In the genomic region with DNA sequence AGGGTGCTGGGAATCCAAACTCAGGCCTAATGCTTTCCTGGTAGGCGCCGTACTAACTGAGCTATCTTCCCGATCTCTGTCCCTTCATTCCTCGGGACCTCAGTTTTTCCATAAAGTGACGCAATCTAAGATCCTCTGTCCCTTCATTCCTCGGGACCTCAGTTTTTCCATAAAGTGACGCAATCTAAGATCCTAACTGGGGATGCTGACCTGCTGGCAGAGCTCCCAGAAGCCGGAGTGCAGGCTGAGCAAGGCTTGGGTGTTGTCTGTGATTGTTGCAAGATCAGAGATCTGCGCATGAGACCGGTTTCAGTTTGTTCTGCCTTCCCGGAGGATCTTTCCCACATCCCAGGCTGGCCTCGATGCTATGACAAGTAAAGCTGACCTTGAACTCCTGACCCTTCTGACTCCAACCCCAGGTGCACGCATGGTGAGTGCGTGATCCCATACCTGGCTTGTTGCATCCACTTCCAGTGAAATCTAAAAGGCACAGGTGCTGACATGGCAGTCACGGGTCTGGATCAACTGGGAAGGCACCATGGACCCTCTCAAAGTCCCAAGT, we compare ENCODE assay signal across 19 mouse cellular contexts. TPM values are rescaled to one million over a fixed set of nuclear protein-coding genes. Genes with fewer than 3 reads are reported as not detected.
DNase-seq lines count a peak whose midpoint lies in the region; ATAC-seq and TF ChIP-seq lines count a peak whose summit lies in the region.
"Had no signal": no experiment of that assay in that cellular context is flagged by ENCODE, and none has a peak within 500 bp of the region (broad histone marks: within the 10 kb centered on the region; RNA-seq: fewer than 3 reads in every experiment).

No protein-coding gene starts in this region.

- H3K27ac ChIP-seq in gastrocnemius, adult 2 months: no peak overlapping the region
- H3K27ac ChIP-seq in liver, adult 2 months (replicated peaks; ENCODE audit: insufficient read depth, low read depth, low read length): no peak overlapping the region
- H3K27ac ChIP-seq in liver, embryonic 12.5 days: no peak overlapping the region
- H3K27ac ChIP-seq: forebrain, embryonic 13.5 days; hindbrain, embryonic 10.5 days; limb, embryonic 15.5 days; midbrain, embryonic 12.5 days had no signal

- intact Hi-C loops in gastrocnemius, adult 2 months (cut with DNase I): no loop called here
- intact Hi-C loops in left cerebral cortex, postnatal 25 days (cut with DNase I): no loop called here

- no peak for ATAC-seq in liver, embryonic 12.5 days
- ATAC-seq: forebrain, embryonic 13.5 days had no signal

- no peaks in the 10 kb centered on the region for H3K36me3 ChIP-seq in liver, adult 2 months (ENCODE audit: control insufficient read depth, insufficient read depth, low read length)
- H3K36me3 ChIP-seq in liver, embryonic 12.5 days: no peaks in the 10 kb centered on the region
- H3K36me3 ChIP-seq: heart, embryonic 12.5 days; hindbrain, embryonic 10.5 days; limb, embryonic 15.5 days; midbrain, embryonic 12.5 days had no signal

- H3K9me3 ChIP-seq in liver, embryonic 12.5 days (replicated peaks): no peaks in the 10 kb centered on the region
- H3K9me3 ChIP-seq: forebrain, embryonic 13.5 days; heart, embryonic 12.5 days; hindbrain, embryonic 10.5 days; limb, embryonic 15.5 days; midbrain, embryonic 12.5 days had no signal

- no peak overlapping the region for H3K9ac ChIP-seq in liver, adult 2 months (ENCODE audit: low read depth, low read length)
- no peak overlapping the region for H3K9ac ChIP-seq in liver, embryonic 12.5 days
- H3K9ac ChIP-seq: forebrain, embryonic 13.5 days; heart, embryonic 12.5 days; limb, embryonic 15.5 days; midbrain, embryonic 12.5 days had no signal

- H3K79me2 ChIP-seq in liver, adult 2 months (ENCODE audit: control insufficient read depth, insufficient read depth, low read length): no peaks in the 10 kb centered on the region

- peak; percentile 50 for DNase-seq in gastrocnemius, adult 2 months
- DNase-seq in gastrocnemius, adult 8-10 months (ENCODE audit: low spot score in 2 of 2): no peak
- DNase-seq in liver, adult 2 months (ENCODE audit: extremely low read depth, low read depth, low spot score): peak; percentile 43
- peak; percentile 56 for DNase-seq in ZHBTc4 (ENCODE audit: low read depth, low spot score)
- DNase-seq in lung, postnatal 36 days: peak; percentile 25
- DNase-seq in left cerebral cortex, postnatal 25 days (ENCODE audit: low spot score in 2 of 2): no peak
- no peak for DNase-seq in right cerebral cortex, postnatal 4 days
- DNase-seq: B cell, adult 2 months; cerebellum, adult 11-12 months; cerebellum, postnatal 25 days had no signal

- no peak overlapping the region for H3K4me2 ChIP-seq in liver, embryonic 12.5 days
- H3K4me2 ChIP-seq: forebrain, embryonic 13.5 days; heart, embryonic 12.5 days; limb, embryonic 15.5 days; midbrain, embryonic 12.5 days had no signal

- no peak overlapping the region for H3K4me3 ChIP-seq in gastrocnemius, adult 2 months
- no peak overlapping the region for H3K4me3 ChIP-seq in liver, adult 2 months (ENCODE audit: insufficient read depth, low read depth, low read length)
- H3K4me3 ChIP-seq in liver, embryonic 12.5 days: no peak overlapping the region
- H3K4me3 ChIP-seq: forebrain, embryonic 13.5 days; heart, embryonic 12.5 days; hindbrain, embryonic 10.5 days; limb, embryonic 15.5 days; midbrain, embryonic 12.5 days had no signal

- no peaks in the 10 kb centered on the region for H3K4me1 ChIP-seq in liver, adult 2 months (ENCODE audit: control insufficient read depth, insufficient read depth, low read length)
- no peaks in the 10 kb centered on the region for H3K4me1 ChIP-seq in liver, embryonic 12.5 days
- H3K4me1 ChIP-seq: heart, embryonic 12.5 days had no signal

- WGBS in liver, adult 2 months: 48% methylated on average over 15 of the region's 15 CpGs
- 68% methylated on average over 15 of the region's 15 CpGs for WGBS in liver, embryonic 12.5 days (ENCODE audit: insufficient replicate concordance)

- no peak for TF ChIP-seq POLR2A in liver, adult 2 months (IDR thresholded peaks at IDR 0.05; ENCODE audit: extremely low read depth, insufficient read depth, low read length)

- no peaks in the 10 kb centered on the region for H3K27me3 ChIP-seq in liver, adult 2 months (ENCODE audit: control insufficient read depth, insufficient read depth, low read length)
- no peaks in the 10 kb centered on the region for H3K27me3 ChIP-seq in liver, embryonic 12.5 days (replicated peaks)

- no peak for TF ChIP-seq CTCF in gastrocnemius, adult 2 months (IDR thresholded peaks at IDR 0.05)
- TF ChIP-seq CTCF in liver, adult 2 months (IDR thresholded peaks at IDR 0.05; ENCODE audit: low read depth, low read length): no peak

RNA-seq across cellular contexts. Expression of a gene that starts 44.6 kb away (rescaled TPM):
- not detected for total RNA-seq in gastrocnemius, adult 2 months (2021)
- total RNA-seq in gastrocnemius, adult 8-10 months (2022): not detected
- total RNA-seq in liver, adult 2 months (2014; rRNA removed): not detected in 2 replicates
- 0.32 and 0.37 TPM in 2 replicates for polyA plus RNA-seq in liver, adult 2 months (2012; rRNA removed)
- polyA plus RNA-seq in liver, embryonic 12.5 days (2016; fragmentation: Nextera tagmentation; extraction: Ambion mirVana): not detected in 2 replicates
- total RNA-seq in left cerebral cortex, postnatal 25 days (2021): not detected
- total RNA-seq: adrenal gland, adult 18-20 months; gastrocnemius, postnatal 4 days had no signal
- polyA plus RNA-seq: heart, embryonic 12.5 days; intestine, embryonic 14.5 days had no signal

Comparison
In these comparisons a context has a peak if more than half of its experiments do, and no peak if none do; other contexts are left out.
1. DNase-seq: peak in gastrocnemius, adult 2 months (single experiment), liver, adult 2 months (single experiment), ZHBTc4 (single experiment) and lung, postnatal 36 days (single experiment); none in gastrocnemius, adult 8-10 months (0 of 2), left cerebral cortex, postnatal 25 days (0 of 2) and right cerebral cortex, postnatal 4 days (single experiment).